In genomic region chr2:128943538-128944528, GRCm38 (mm10) we compare ENCODE assay signal across 8 mouse cellular contexts. TPM values are rescaled to one million over a fixed set of nuclear protein-coding genes. Genes with fewer than 3 reads are reported as not detected.
DNase-seq lines count a peak whose midpoint lies in the region; ATAC-seq and TF ChIP-seq lines count a peak whose summit lies in the region.

Gene Zc3h8 (minus strand): TSS chr2:128944077.

- peak within 1 kb of the TSS; percentile 71 for H3K9ac ChIP-seq in heart, embryonic 15.5 days
- peak within 1 kb of the TSS; percentile 72 for H3K9ac ChIP-seq in liver, embryonic 14.5 days (replicated peaks)
- peak within 1 kb of the TSS; percentile 62 for H3K9ac ChIP-seq in neural tube, embryonic 11.5 days (ENCODE audit: low read length)
- peak within 1 kb of the TSS; percentile 66 for H3K9ac ChIP-seq in stomach, postnatal 0 days (ENCODE audit: low read length)

- H3K36me3 ChIP-seq in forebrain, embryonic 10.5 days (replicated peaks): peaks cover 9% of the 10 kb centered on the region; the same call in 1 of the 2 replicates
- no peaks in the 10 kb centered on the region for H3K36me3 ChIP-seq in heart, embryonic 15.5 days
- no peaks in the 10 kb centered on the region; the same call in 1 of the 2 replicates for H3K36me3 ChIP-seq in liver, embryonic 14.5 days (replicated peaks; ENCODE audit: control insufficient read depth, insufficient read depth, low read depth)
- no peaks in the 10 kb centered on the region for H3K36me3 ChIP-seq in neural tube, embryonic 11.5 days (ENCODE audit: control insufficient read depth, insufficient read depth, low read length)
- no peaks in the 10 kb centered on the region for H3K36me3 ChIP-seq in stomach, postnatal 0 days (ENCODE audit: control insufficient read depth, insufficient read depth, low read length)

- peaks cover 12% of the 10 kb centered on the region for H3K4me1 ChIP-seq in forebrain, embryonic 10.5 days
- H3K4me1 ChIP-seq in heart, embryonic 15.5 days (replicated peaks): no peaks in the 10 kb centered on the region; the same call in 1 of the 2 replicates
- peaks cover 6 to 7% of the 10 kb centered on the region in 2 experiments; a peak in 2 of 4 replicates for H3K4me1 ChIP-seq in liver, embryonic 14.5 days (replicated peaks; ENCODE audit: control insufficient read depth in 2 of 2, insufficient read depth in 2 of 2, low read length in 1 of 2)
- H3K4me1 ChIP-seq in neural tube, embryonic 11.5 days (ENCODE audit: control insufficient read depth, insufficient read depth, low read length): no peaks in the 10 kb centered on the region
- no peaks in the 10 kb centered on the region for H3K4me1 ChIP-seq in stomach, postnatal 0 days (replicated peaks; ENCODE audit: control insufficient read depth, insufficient read depth)

- peak; percentile 90 for ATAC-seq in CD4-positive, CD25-positive, alpha-beta regulatory T cell, adult 4 months
- peak; percentile 93 for ATAC-seq in heart, embryonic 15.5 days (replicated peaks; ENCODE audit: insufficient number of reproducible peaks, insufficient read depth, low FRiP score, low read depth)
- peak; percentile 97 for ATAC-seq in liver, embryonic 14.5 days (ENCODE audit: insufficient read depth)
- ATAC-seq in neural tube, embryonic 11.5 days (ENCODE audit: insufficient read depth, low FRiP score, low TSS enrichment): peak; percentile 86
- peak; percentile 95 for ATAC-seq in stomach, postnatal 0 days (ENCODE audit: low FRiP score, low TSS enrichment)

- WGBS in forebrain, embryonic 10.5 days: 2% methylated on average over 65 of the region's 65 CpGs
- 1% methylated on average over 65 of the region's 65 CpGs for WGBS in heart, embryonic 15.5 days
- 2% methylated on average over 65 of the region's 65 CpGs for WGBS in liver, embryonic 14.5 days (ENCODE audit: insufficient replicate concordance)
- 2% methylated on average over 61 of the region's 65 CpGs for WGBS in neural tube, embryonic 11.5 days
- 1% methylated on average over 64 of the region's 65 CpGs for WGBS in stomach, postnatal 0 days

- DNase-seq in c-Kit-negative CD71-positive TER-119-positive erythroid progenitor cells, embryonic 14.5 days (ENCODE audit: low read depth, low spot score): peak; percentile 96
- DNase-seq in forebrain, embryonic 10.5 days (ENCODE audit: extremely low spot score, low spot score): peak; percentile 95
- peak; percentile 98 for DNase-seq in kidney, postnatal 25 days
- peak; percentile 93 to 94 (median 93) for DNase-seq in liver, embryonic 14.5 days (ENCODE audit: low read depth in 3 of 3, low spot score in 3 of 3)
- peak; percentile 99 for DNase-seq in neural tube, embryonic 11.5 days (ENCODE audit: low spot score)
- peak; percentile 97 for DNase-seq in stomach, postnatal 0 days (ENCODE audit: low spot score)

- H3K9me3 ChIP-seq in forebrain, embryonic 10.5 days: no peaks in the 10 kb centered on the region
- H3K9me3 ChIP-seq in heart, embryonic 15.5 days (replicated peaks): no peaks in the 10 kb centered on the region
- H3K9me3 ChIP-seq in liver, embryonic 14.5 days (ENCODE audit: control insufficient read depth, low read length): no peaks in the 10 kb centered on the region
- no peaks in the 10 kb centered on the region for H3K9me3 ChIP-seq in neural tube, embryonic 11.5 days (ENCODE audit: control insufficient read depth, low read length)
- no peaks in the 10 kb centered on the region for H3K9me3 ChIP-seq in stomach, postnatal 0 days (ENCODE audit: control insufficient read depth, low read length)

- H3K4me2 ChIP-seq in heart, embryonic 15.5 days: peak within 1 kb of the TSS; percentile 88
- peak within 1 kb of the TSS; percentile 98 for H3K4me2 ChIP-seq in liver, embryonic 14.5 days (ENCODE audit: low read depth)
- peak within 1 kb of the TSS; percentile 66 for H3K4me2 ChIP-seq in neural tube, embryonic 11.5 days (ENCODE audit: low read depth)
- H3K4me2 ChIP-seq in stomach, postnatal 0 days (replicated peaks; ENCODE audit: low read depth): peak within 1 kb of the TSS; percentile 83

- H3K27me3 ChIP-seq in forebrain, embryonic 10.5 days (ENCODE audit: poor library complexity, severe bottlenecking): no peaks in the 10 kb centered on the region
- H3K27me3 ChIP-seq in heart, embryonic 15.5 days: no peaks in the 10 kb centered on the region
- no peaks in the 10 kb centered on the region for H3K27me3 ChIP-seq in liver, embryonic 14.5 days (ENCODE audit: control insufficient read depth, insufficient read depth, low read length)
- no peaks in the 10 kb centered on the region for H3K27me3 ChIP-seq in neural tube, embryonic 11.5 days (ENCODE audit: control insufficient read depth, insufficient read depth, low read length)
- no peaks in the 10 kb centered on the region for H3K27me3 ChIP-seq in stomach, postnatal 0 days (ENCODE audit: control insufficient read depth, insufficient read depth, low read length)

- peak within 1 kb of the TSS; percentile 83 for H3K4me3 ChIP-seq in forebrain, embryonic 10.5 days
- peak within 1 kb of the TSS; percentile 73 for H3K4me3 ChIP-seq in heart, embryonic 15.5 days
- peak within 1 kb of the TSS; percentile 74 to 88 for H3K4me3 ChIP-seq in liver, embryonic 14.5 days (ENCODE audit: insufficient read depth in 1 of 2, low read depth in 2 of 2, low read length in 2 of 2)
- peak within 1 kb of the TSS; percentile 53 for H3K4me3 ChIP-seq in neural tube, embryonic 11.5 days (ENCODE audit: low read depth, low read length)
- H3K4me3 ChIP-seq in stomach, postnatal 0 days (ENCODE audit: low read depth, low read length): peak within 1 kb of the TSS; percentile 76

- TF ChIP-seq EP300 in liver, embryonic 14.5 days (IDR thresholded peaks at IDR 0.05; ENCODE audit: low read depth): no peak
- no peak for TF ChIP-seq EP300 in stomach, postnatal 0 days (optimal IDR thresholded peaks at IDR 0.05)

- no peak for TF ChIP-seq CTCF in liver, embryonic 14.5 days (IDR thresholded peaks at IDR 0.05; ENCODE audit: low read depth)
- TF ChIP-seq CTCF in stomach, postnatal 0 days (IDR thresholded peaks at IDR 0.05; ENCODE audit: low read depth): no peak

- H3K27ac ChIP-seq in forebrain, embryonic 10.5 days: peak within 1 kb of the TSS; percentile 93
- H3K27ac ChIP-seq in heart, embryonic 15.5 days: peak within 1 kb of the TSS; percentile 89
- H3K27ac ChIP-seq in liver, embryonic 14.5 days: peak within 1 kb of the TSS; percentile 55
- H3K27ac ChIP-seq in neural tube, embryonic 11.5 days (ENCODE audit: low read depth, low read length): peak within 1 kb of the TSS; percentile 36
- H3K27ac ChIP-seq in stomach, postnatal 0 days (replicated peaks): peak within 1 kb of the TSS; percentile 81

RNA-seq across cellular contexts. Expression of gene Zc3h8, which starts in this region (rescaled TPM):
- polyA plus RNA-seq in CD4-positive, CD25-positive, alpha-beta regulatory T cell, adult 4 months (2017; shearing (Covaris generic)): 1 to 10 TPM; 6.4 to 8.7 TPM
- 10.3 and 10.6 TPM in 2 replicates for polyA plus RNA-seq in forebrain, embryonic 10.5 days (2016; fragmentation: Nextera tagmentation; extraction: Ambion mirVana)
- polyA plus RNA-seq in heart, embryonic 15.5 days (2015; fragmentation: Nextera tagmentation; extraction: Ambion mirVana): 5.6 TPM in 2 replicates
- 1.4 and 2.6 TPM in 2 replicates for polyA plus RNA-seq in liver, embryonic 14.5 days (2012; rRNA removed)
- 2.4 and 3.0 TPM in 2 replicates for polyA plus RNA-seq in liver, embryonic 14.5 days (2014; fragmentation: Nextera tagmentation; extraction: Ambion mirVana)
- 9.1 and 9.9 TPM in 2 replicates for polyA plus RNA-seq in neural tube, embryonic 11.5 days (2014; fragmentation: Nextera tagmentation; extraction: Ambion mirVana)
- 4.6 and 4.8 TPM in 2 replicates for polyA plus RNA-seq in stomach, postnatal 0 days (2015; fragmentation: Nextera tagmentation; extraction: Ambion mirVana)

Comparison
In these comparisons a context has a peak if more than half of its experiments do, and no peak if none do; other contexts are left out.
1. Peak in every context shown above with its lines: DNase-seq, ATAC-seq, H3K4me3 ChIP-seq and H3K27ac ChIP-seq.
2. H3K27ac ChIP-seq: peak in every context shown above with its lines; median percentile 93 in forebrain, embryonic 10.5 days; 89 in heart, embryonic 15.5 days; 81 in stomach, postnatal 0 days; 55 in liver, embryonic 14.5 days; 36 in neural tube, embryonic 11.5 days.